Mouse (Mus musculus) layer of hippocampus, adult 8-10 months (tissue): Measurements from ENCODE around the gene Akap13. TPM values are rescaled to one million over a fixed set of nuclear protein-coding genes. Genes with fewer than 3 reads are reported as not detected.

Source experiments
- DNase-seq, 2 experiments: peaks; one replicate each; pipeline ENCODE4 v3.0.0; 2022; ENCODE audit warnings: low spot score in 2 of 2
- total RNA-seq, 4 experiments: library from RNA; stranded (reverse); gene quantifications; 2 replicates each; pipeline ENCODE4 v1.2.4; 2022

Gene Akap13
- total RNA-seq, 4 experiments from 2014 or later = 57.3 to 73.0 (median 61.3) TPM

DNA sequence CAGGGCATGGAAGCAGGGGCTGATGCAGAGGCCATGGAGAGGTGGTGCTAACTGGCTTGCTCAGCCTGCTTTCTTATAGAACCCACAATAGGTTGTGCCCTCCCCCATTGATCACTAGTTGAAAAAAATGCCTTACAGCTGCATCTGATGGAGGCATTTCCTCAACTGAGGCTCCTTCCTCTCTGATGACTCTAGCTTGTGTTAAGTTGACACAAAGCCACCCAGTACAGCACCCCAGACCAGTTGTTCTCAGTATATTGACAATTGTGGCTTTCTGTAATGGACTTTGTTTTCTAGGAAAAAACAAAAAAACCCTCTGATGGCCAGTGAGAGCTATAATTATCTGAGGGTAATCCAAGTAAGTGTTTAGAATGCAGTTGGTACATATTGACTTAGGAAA lies 178.1 kb downstream of the Akap13 start:
- DNase-seq = no peak

GRCm38 (mm10) chr7:75633807-75634526 lies 178.6 kb downstream of the Akap13 start:
- no peak for DNase-seq

- DNase-seq = no peak
Observed at GRCm38 (mm10) chr7:75638769-75639168, 183.4 kb downstream of the Akap13 start.

DNA sequence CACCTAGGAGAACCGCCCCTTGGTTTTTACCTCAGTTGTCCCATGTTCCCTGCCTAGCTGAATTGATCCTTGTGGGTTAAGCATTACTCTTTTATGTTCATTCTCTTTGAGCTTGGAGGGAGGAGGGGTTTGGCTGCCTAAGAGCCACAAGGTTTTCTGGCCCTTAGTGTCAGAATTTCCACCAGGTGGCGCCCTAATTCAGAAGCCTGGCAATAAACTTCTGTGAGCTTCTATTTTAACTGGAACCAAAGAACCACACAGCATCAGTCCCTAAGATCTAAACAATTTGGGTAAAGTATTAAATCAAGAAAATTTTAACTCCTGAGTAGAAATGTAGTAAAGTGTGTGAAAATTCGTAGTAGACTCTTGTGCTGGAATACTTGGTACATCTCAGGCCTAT lies 184.2 kb downstream of the Akap13 start:
- peak in 1 of 2 experiments; percentile 65 for DNase-seq

DNA sequence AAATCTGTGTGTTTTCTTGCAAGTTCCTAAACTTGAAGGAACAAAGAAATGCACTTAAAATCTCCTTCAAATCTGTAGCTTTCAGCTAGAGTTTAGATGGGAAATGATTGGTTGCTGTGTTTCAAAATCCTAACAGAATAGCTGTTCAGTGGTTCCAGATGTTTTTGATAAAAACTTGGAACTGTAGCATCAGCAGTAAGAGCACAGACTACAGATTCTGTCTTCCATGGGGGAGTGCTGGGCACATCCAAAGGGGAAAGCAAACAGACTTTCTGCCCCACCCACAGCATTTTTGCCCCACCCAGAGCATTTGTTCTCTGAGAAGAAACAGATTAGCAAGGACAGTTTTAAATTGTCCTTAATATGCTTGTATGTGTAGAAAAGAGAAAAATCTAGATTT lies 184.7 kb downstream of the Akap13 start:
- no peak for DNase-seq

GRCm38 (mm10) chr7:75640671-75641070 lies 185.3 kb downstream of the Akap13 start:
- DNase-seq = no peak

GRCm38 (mm10) chr7:75641415-75642177 lies 186.3 kb downstream of the Akap13 start:
- DNase-seq = no peak

- DNase-seq = peak in 1 of 2 experiments; percentile 13
Observed at GRCm38 (mm10) chr7:75642178-75642777, 186.9 kb downstream of the Akap13 start.

- no peak for DNase-seq
Observed at GRCm38 (mm10) chr7:75642846-75643563, 187.7 kb downstream of the Akap13 start.

DNA sequence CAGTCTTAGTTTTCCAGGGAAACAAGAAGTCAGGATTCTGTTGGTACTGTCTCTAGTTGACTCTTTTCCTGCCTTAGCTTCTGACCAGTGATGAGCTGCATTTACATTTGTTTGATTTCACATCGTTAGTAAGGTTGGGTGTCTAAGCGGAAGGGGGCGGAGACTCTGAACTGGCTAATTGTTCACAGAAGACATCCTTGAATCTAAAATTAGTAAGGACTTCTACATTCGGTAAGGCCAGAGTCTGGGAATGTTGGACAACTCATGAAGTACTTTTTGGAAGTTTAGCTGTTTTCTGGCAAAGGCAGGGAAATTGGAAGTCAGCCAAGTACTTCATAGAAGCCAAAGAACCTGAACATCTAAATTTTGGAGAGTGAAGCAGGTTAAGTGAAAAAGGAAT lies 188.7 kb downstream of the Akap13 start:
- DNase-seq = no peak

GRCm38 (mm10) chr7:75644585-75644984 lies 189.3 kb downstream of the Akap13 start:
- DNase-seq = no peak

- DNase-seq = no peak
Observed at GRCm38 (mm10) chr7:75645156-75645933, 190.0 kb downstream of the Akap13 start.

GRCm38 (mm10) chr7:75648051-75648450 lies 192.7 kb downstream of the Akap13 start:
- DNase-seq = no peak

- no peak for DNase-seq
Observed at GRCm38 (mm10) chr7:75648961-75649360, 193.6 kb downstream of the Akap13 start.

DNA sequence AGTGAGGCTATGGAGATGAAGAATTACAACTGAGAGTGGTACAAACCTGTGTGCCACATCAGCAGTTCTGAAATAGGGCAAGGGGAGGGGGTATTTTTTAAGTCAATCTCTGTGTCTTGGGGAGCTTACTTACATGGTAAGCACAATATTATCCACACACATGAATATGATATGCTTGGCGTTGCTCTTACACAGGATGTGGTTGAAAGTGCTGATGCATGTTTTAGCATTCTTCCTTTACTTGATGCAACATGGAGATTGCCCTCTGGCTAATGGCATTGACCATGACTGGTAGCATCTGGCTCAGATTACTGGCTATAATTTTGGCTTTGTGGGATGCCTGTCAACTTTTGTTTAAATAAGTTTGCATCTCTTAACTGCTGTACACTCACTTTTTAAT lies 194.6 kb downstream of the Akap13 start:
- no peak for DNase-seq

- DNase-seq = no peak
Observed at GRCm38 (mm10) chr7:75653684-75654317, 198.5 kb downstream of the Akap13 start.

DNA sequence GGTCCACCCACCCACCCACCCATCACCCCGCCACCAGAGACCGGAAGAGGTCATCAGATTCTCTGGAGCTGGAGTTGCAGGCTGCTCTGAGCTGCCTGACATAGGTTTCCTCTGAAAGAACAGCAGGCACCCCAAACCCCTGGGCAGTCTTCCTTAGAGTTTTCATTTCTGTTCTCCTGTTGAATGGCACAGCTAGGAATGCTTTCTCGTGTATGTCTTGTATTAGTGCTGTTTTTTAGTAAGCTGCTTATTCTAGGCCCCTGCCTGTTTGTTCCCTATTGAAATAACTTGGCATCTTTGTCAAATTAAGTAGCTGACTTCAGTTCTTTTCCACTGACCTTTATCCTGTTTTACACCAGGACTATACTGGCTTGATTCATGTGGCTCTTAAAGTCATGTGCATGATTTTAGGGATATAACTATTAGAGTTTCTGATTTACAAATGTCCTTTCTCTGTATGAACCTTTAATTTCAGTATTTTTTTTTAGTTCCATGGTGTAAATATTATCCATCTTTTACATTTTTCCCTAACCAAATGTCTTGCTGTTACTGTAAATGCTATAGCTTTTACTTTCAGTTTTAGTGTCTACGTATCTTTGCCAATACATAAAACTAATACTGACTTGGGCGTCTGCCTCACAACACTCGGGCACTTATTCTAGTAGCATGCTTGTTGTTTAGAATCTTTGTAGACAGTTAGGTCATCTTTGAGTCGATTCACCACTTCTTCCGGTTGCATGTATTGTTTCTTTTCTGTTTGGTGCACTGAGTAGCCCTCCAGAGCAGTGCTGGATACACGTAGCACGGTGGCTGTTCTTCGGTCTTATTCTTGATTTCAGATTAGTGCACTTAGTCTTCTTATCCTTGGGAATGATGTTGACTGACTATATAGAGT lies 200.1 kb downstream of the Akap13 start:
- DNase-seq = no peak

GRCm38 (mm10) chr7:75656297-75656852 lies 201.0 kb downstream of the Akap13 start:
- DNase-seq = no peak

- no peak for DNase-seq
Observed at GRCm38 (mm10) chr7:75656896-75657295, 201.6 kb downstream of the Akap13 start.
